Mouse (Mus musculus): ENCODE measurements around the gene Edc3. TPM values are rescaled to one million over a fixed set of nuclear protein-coding genes. Genes with fewer than 3 reads are reported as not detected.
A peak's percentile ranks its signal among the peaks of the same experiment; 100 is the strongest.

Gene Edc3
- polyA plus RNA-seq, 3 experiments from 2014 or later, result 22.7 to 32.1 (median 29.1) TPM

DNA sequence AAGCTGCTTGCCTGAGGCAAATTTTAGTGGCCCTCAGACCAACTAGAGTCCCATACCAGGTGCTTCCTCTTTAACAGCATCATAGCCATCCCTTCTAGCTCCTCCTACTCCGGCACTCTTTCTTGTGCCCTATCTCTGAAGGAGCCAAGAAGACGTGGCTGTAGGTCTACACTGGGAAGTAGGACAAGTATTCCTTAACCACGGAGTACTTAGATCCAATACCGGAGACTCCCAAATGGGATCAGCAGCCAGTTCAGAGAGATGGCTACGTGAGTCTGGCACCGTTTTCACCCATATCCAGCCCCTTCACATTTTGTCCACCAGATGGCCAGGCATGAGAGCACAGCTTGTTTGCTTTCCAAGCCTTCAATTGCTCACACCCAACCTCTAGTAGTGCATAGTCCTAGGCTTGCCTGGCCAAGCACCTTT is 54.2 kb downstream of the Edc3 start:
- no peak for ATAC-seq

DNA sequence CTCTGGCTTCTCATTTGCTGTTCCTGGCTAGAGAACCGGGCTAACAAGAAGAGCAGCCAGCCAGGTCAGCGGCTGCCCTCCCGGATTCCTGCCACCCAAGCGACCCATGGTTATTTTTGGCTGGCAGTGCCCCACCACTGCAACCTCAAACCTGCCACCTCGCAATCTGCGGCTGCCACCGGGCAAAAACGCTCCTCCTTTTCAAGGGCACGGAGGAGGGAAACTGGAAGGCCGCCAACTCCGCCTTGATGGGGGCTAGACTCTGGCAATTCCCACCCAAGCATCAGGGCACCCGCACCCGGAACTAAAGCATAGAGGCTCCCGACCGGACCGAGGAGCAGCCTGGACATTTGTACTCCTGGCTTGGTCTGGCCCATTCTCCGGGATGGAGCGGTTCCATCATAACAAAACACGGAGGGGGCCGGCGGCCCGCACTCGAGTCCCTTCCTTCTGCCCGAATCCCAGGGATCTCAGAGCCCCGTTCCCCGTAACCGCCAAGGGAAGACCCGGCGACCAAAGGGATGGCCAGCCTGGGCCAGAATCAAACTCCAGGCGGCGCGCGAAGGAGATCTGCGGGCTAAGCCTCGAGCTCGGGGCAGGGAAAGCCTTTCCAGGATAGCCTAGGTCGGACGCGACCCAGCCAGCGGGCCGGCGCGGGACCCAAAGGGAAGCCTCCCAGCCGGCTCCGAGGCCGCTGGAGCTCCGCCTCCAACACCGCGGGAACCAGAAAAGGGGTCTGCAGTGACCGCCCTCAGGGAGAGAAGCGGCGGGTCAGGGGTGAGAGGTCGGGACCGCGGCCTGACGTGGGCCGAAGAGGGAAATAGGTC is 56.0 kb downstream of the Edc3 start:
- no peak for ATAC-seq

- peak; percentile 75 for ATAC-seq
Observed at GRCm38 (mm10) chr9:57764974-57765363, 56.6 kb downstream of the Edc3 start.

- peak; percentile 53 for ATAC-seq
Observed at GRCm38 (mm10) chr9:57765364-57766351, 57.3 kb downstream of the Edc3 start, which contains the start of gene Clk3. Gene Clk3, minus strand, starts transcription at chr9:57765860.

DNA sequence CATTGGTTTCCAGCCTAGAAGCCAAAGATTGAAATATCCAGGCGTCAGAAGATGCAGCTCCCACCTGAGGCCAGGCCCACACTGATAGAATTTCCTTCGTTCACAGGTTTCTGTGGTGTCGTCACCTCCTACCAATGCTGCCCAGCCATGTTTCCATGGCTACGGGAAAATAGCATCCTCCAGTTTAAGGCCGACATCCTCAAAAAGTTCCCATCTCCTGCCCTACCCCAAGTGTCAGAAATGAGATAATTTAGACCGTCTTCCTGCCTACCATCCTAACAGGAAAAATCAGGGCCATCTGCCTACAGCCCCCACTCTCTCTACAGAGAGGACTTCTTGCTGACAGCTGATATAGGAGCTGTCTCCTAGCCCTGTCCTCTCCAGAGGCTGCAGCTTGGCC is 58.1 kb downstream of the Edc3 start:
- no peak for ATAC-seq

- ATAC-seq, result no peak
Observed at GRCm38 (mm10) chr9:57767231-57767630, 58.9 kb downstream of the Edc3 start.

DNA sequence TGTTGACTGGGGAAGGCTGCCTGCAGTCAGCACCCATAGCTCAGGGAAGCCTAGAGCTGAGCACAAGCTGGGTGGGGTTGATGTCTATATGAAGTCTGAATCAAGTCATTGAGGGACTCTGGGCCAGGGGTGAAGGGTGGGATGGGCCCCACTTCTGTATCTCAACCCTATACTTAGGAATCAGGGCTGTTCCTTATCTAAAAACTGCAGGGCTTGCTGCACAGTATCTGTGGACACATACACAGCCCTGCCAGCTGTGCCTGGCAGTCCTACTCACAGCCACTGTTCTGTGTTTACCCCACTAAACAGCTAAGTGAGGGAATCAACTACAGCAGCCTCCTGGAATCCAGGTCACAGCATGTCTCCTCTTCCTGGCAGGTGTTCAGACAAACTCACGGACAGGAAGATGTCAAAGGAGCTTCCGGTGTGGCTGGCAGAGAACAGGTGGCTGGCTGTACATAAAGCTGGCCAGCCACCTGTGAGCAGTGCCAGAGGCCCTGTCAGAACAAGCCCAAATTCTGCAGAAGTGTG is 61.3 kb downstream of the Edc3 start:
- ATAC-seq, result no peak

DNA sequence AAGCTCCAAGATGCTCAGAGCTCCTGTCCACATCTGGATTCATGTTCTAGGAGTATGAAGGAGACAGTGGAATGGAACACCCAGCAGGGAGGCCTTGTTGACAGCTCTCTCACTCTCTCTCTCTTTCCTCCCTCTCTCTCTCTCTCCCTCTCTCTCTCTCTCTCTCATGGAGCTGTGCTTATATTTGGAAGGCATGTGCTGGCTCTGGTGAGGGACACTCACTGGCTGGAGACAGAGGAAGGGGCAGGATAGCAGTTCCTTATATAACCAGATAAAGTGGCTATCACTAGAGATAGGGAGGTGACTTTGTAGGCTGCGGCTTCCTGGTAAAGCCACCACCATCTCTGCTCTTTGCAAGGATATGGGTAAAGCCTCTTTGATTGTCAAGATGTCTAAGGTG is 61.9 kb downstream of the Edc3 start:
- no peak for ATAC-seq

- ATAC-seq, result no peak
Observed at GRCm38 (mm10) chr9:57770836-57771235, 62.5 kb downstream of the Edc3 start.

- ATAC-seq, result no peak
Observed at GRCm38 (mm10) chr9:57773754-57774153, 65.4 kb downstream of the Edc3 start.

DNA sequence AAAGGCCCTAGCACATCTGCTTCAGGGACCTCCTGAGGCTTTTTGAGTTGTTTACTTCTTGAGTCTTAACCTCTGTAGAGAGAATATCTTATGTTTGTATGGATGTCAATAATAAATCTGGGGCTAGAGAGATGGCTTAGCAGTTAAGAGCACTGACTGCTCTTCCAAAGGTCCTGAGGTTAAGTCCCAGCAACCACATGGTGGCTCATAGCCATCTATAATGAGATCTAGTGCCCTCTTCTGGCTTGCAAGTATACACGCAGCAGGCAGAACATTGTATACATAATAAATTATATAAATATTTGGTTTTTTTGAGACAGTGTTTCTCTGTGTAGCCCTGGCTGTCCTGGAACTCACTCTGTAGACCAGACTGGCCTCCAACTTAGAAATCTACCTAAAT is 65.8 kb downstream of the Edc3 start:
- ATAC-seq, result no peak

DNA sequence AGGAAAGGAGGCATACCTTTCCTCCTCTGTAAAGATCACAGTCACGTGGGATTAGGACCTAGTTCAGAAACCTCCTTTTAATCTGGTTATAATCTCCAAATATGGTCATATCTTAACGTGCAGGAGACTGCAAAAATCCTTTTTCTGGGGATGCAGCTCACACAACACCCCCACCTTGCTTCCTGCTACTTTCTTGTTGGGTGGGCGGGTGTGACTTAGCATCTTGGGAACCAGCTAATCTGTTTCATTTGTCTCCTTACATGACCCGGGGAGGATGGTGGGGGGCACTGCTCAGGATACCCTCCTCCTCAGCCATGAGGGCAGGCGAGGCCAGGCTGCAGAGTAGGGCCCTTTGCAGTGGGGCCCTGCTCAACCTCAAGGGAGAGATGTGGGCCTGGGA is 66.7 kb downstream of the Edc3 start:
- no peak for ATAC-seq

DNA sequence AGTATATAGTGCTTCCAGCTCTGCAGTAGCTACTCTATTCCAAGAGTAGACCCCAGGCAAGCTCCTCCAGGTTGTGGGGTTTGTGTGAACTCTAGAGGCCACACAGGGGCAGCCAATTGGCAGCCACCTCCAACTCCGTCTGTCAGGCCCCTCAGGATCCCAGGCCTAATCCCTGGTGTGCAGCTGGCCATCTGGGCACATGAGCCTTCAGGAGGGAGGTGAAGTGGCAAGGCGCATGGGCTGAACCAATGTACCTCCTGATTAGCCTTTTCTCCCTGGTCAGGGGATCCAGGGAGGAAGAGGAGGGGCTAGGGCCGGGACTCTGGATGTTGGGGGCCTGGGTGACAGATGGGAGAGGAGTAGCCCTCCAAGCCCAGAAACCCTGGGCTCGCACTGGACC is 67.4 kb downstream of the Edc3 start:
- no peak for ATAC-seq

- no peak for ATAC-seq
Observed at GRCm38 (mm10) chr9:57782656-57783055, 74.3 kb downstream of the Edc3 start.

DNA sequence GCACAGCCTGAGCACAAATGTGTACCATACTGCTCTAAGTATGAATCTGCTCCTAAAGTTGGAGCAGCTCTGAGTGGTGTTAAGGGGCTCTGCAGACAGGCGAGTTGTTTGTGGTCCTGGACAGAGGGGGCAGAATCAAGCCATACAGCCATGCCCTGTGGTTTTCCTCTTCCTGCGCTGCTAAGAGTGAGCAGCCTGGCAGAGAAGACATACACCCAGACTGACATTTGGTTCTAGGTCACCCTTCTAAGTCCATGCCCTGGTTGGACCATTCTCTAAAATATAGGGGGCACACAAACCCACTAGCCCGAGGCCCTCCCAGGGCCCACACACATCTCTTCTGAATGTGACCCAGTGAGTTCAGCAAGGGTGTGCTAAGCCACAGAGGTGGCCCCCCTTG is 81.4 kb downstream of the Edc3 start:
- no peak for ATAC-seq

DNA sequence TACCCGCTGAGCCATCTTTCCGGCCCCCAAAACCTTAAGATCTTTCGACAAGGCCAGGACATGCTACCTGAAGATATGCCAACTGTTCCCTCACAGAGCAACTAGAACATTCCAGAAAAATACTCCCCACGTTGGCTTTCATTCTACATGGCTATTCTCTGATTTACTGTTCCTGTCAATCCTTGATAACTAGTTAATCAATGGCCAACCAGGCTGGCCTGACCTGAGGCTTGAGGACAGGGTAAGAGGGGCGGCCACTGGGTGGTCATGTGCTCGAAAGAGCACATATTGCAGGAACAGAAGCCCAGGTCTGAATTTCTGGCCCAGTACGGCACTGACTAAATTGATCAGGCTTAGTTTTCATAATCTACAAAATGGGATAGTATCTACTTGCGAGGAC is 89.1 kb downstream of the Edc3 start:
- ATAC-seq, result no peak

- ATAC-seq, result no peak
Observed at GRCm38 (mm10) chr9:57798725-57799253, 90.4 kb downstream of the Edc3 start.

GRCm38 (mm10) chr9:57800325-57800975 is 92.1 kb downstream of the Edc3 start:
- ATAC-seq, result no peak
